In the genomic region with DNA sequence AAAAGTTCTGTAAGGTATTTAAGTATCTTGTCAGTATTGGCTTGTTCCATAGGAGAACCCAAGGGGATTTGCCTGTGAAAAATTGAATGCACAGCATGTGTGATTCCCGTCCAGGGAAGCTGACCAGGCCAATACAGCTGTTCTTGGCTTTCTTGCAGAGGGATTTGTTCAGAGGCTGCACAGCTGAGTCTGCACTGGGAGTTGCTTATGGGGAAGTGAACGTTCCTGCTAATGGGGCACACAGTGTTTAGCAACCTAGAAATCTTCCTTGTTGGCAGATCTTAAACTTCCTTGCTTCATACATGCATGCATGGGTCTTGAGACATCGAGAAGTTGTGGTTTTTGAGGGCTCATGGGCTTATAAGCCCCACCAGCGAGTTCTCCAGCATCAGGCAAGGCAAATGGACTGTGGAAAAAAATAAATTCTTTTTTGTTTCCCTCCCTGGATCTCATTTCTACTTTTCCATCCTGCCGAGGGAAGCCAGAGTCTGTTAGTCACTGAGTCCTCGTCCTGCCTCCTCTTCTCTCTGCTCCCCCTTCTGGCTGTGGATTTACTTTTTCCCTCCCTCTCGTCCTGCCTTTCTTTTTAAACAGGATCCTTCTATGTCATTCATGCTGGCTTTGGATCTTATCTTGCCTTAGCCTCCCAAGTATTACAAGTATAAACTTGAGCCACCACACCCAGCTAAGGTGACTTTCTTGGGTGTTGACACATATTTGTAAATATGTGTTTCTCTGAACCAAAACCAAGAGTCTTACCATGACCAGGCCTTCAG, we compare ENCODE assay signal across 10 mouse cellular contexts. TPM values are rescaled to one million over a fixed set of nuclear protein-coding genes. Genes with fewer than 3 reads are reported as not detected.
DNase-seq lines count a peak whose midpoint lies in the region; ATAC-seq and TF ChIP-seq lines count a peak whose summit lies in the region.
"Had no signal": no experiment of that assay in that cellular context is flagged by ENCODE, and none has a peak within 500 bp of the region (broad histone marks: within the 10 kb centered on the region; RNA-seq: fewer than 3 reads in every experiment).

No protein-coding gene starts in this region.

- peak overlapping the region; percentile 41; the same call in 1 of the 2 replicates for H3K27ac ChIP-seq in liver, embryonic 16.5 days (ENCODE audit: low read length)
- peak overlapping the region; percentile 45 for H3K27ac ChIP-seq in stomach, postnatal 0 days (replicated peaks)
- H3K27ac ChIP-seq: heart, adult 2 months had no signal

- no peaks in the 10 kb centered on the region for H3K27me3 ChIP-seq in liver, embryonic 16.5 days (ENCODE audit: control insufficient read depth, insufficient read depth, low read depth, low read length)
- no peaks in the 10 kb centered on the region for H3K27me3 ChIP-seq in stomach, postnatal 0 days (ENCODE audit: control insufficient read depth, insufficient read depth, low read length)

- H3K9me3 ChIP-seq in liver, embryonic 16.5 days (replicated peaks; ENCODE audit: control insufficient read depth, low read length), result no peaks in the 10 kb centered on the region
- H3K9me3 ChIP-seq in stomach, postnatal 0 days (ENCODE audit: control insufficient read depth, low read length), result no peaks in the 10 kb centered on the region

- no peak for TF ChIP-seq EP300 in stomach, postnatal 0 days (optimal IDR thresholded peaks at IDR 0.05)

- peak; percentile 63 for TF ChIP-seq CTCF in stomach, postnatal 0 days (IDR thresholded peaks at IDR 0.05; ENCODE audit: low read depth)

- no peaks in the 10 kb centered on the region; the same call in 1 of the 2 replicates for H3K4me1 ChIP-seq in liver, embryonic 16.5 days (ENCODE audit: control insufficient read depth, low read depth, low read length)
- no peaks in the 10 kb centered on the region for H3K4me1 ChIP-seq in stomach, postnatal 0 days (replicated peaks; ENCODE audit: control insufficient read depth, insufficient read depth)

- H3K9ac ChIP-seq in liver, embryonic 16.5 days (ENCODE audit: low read depth, low read length), result no peak overlapping the region
- H3K9ac ChIP-seq in stomach, postnatal 0 days (ENCODE audit: low read length), result no peak overlapping the region

- H3K36me3 ChIP-seq in liver, embryonic 16.5 days (ENCODE audit: control insufficient read depth, insufficient read depth), result no peaks in the 10 kb centered on the region
- no peaks in the 10 kb centered on the region for H3K36me3 ChIP-seq in stomach, postnatal 0 days (ENCODE audit: control insufficient read depth, insufficient read depth, low read length)

- no peak for DNase-seq in frontal cortex, postnatal 36 days (ENCODE audit: low spot score in 2 of 2)
- DNase-seq in urinary bladder, postnatal 14 days (ENCODE audit: low spot score), result peak; percentile 44
- DNase-seq in urinary bladder, postnatal 10 days (ENCODE audit: low spot score), result no peak
- no peak for DNase-seq in stomach, postnatal 0 days (ENCODE audit: low spot score)
- DNase-seq in ovary, postnatal 10 days (ENCODE audit: low spot score), result no peak
- no peak for DNase-seq in right cerebral cortex, adult 18-20 months

- no peak overlapping the region for H3K4me3 ChIP-seq in liver, embryonic 16.5 days (ENCODE audit: low read depth, low read length)
- no peak overlapping the region for H3K4me3 ChIP-seq in stomach, postnatal 0 days (ENCODE audit: low read depth, low read length)
- H3K4me3 ChIP-seq: heart, adult 2 months had no signal

- no peak overlapping the region for H3K4me2 ChIP-seq in liver, embryonic 16.5 days (ENCODE audit: low read depth, low read length)
- no peak overlapping the region; the same call in 1 of the 2 replicates for H3K4me2 ChIP-seq in stomach, postnatal 0 days (replicated peaks; ENCODE audit: low read depth)
- H3K4me2 ChIP-seq: midbrain, embryonic 11.5 days had no signal

- peak; percentile 79; the same call in 1 of the 2 replicates for ATAC-seq in frontal cortex, adult (ENCODE audit: low TSS enrichment)
- ATAC-seq in liver, embryonic 16.5 days (ENCODE audit: low read depth), result peak; percentile 47
- ATAC-seq in stomach, postnatal 0 days (ENCODE audit: low FRiP score, low TSS enrichment), result no peak; the same call in 1 of the 2 replicates

- WGBS in liver, embryonic 16.5 days (ENCODE audit: insufficient replicate concordance), result 20% methylated on average over 7 of the region's 7 CpGs
- WGBS in stomach, postnatal 0 days, result 27% methylated on average over 7 of the region's 7 CpGs

RNA-seq across cellular contexts. Expression of a gene that starts 19.3 kb away (rescaled TPM):
- polyA plus RNA-seq in liver, embryonic 16.5 days (2015; fragmentation: Nextera tagmentation; extraction: Ambion mirVana), result 11.4 and 12.6 TPM in 2 replicates
- 16.0 and 17.3 TPM in 2 replicates for polyA plus RNA-seq in stomach, postnatal 0 days (2015; fragmentation: Nextera tagmentation; extraction: Ambion mirVana)

RNA-seq across cellular contexts. Expression of a gene that starts 19.4 kb away (rescaled TPM):
- polyA plus RNA-seq in liver, embryonic 16.5 days (2015; fragmentation: Nextera tagmentation; extraction: Ambion mirVana), result 2.6 and 2.9 TPM in 2 replicates
- 3.1 and 3.9 TPM in 2 replicates for polyA plus RNA-seq in stomach, postnatal 0 days (2015; fragmentation: Nextera tagmentation; extraction: Ambion mirVana)

RNA-seq across cellular contexts. Expression of a gene that starts 33.3 kb away (rescaled TPM):
- polyA plus RNA-seq in liver, embryonic 16.5 days (2015; fragmentation: Nextera tagmentation; extraction: Ambion mirVana), result 0.11 and 0.12 TPM in 2 replicates
- 0.51 and 0.85 TPM in 2 replicates for polyA plus RNA-seq in stomach, postnatal 0 days (2015; fragmentation: Nextera tagmentation; extraction: Ambion mirVana)
